Mouse (Mus musculus) liver, embryonic 11.5 days (tissue): Measurements from ENCODE around the gene Pcdh11x. TPM values are rescaled to one million over a fixed set of nuclear protein-coding genes. Genes with fewer than 3 reads are reported as not detected.
"Not testable (repeated sequence)": the region's sequence is repeated elsewhere in the genome, so short reads cannot be mapped to it uniquely, and the experiment has no call there.

ENCODE experiments used
- ATAC-seq: fragments of 200-750 bp; cut with Nextera tagmentation; replicated peaks from 2 replicates; pipeline ENCODE4 v1.8.0; 2017; ENCODE audit warnings: moderate number of reproducible peaks, mild to moderate bottlenecking, moderate TSS enrichment, moderate library complexity; ENCODE audit not compliant: low FRiP score
- DNase-seq: peaks from one replicate; pipeline ENCODE4 v3.0.0-alpha.2; 2017; ENCODE audit warnings: low spot score
- H3K27ac ChIP-seq: fragments of 300-500 bp; sonication (generic); 2 replicates; pipeline ENCODE4 v1.5.1; 2014; ENCODE audit warnings: mild to moderate bottlenecking, low read depth, low read length, control low read depth
- H3K27me3 ChIP-seq: fragments of 300-500 bp; sonication (generic); replicated peaks from 2 replicates; pipeline ENCODE4 v1.6.1; 2014; ENCODE audit warnings: low read length, mixed read lengths; ENCODE audit not compliant: control insufficient read depth, insufficient read depth
- H3K36me3 ChIP-seq: fragments of 300-500 bp; sonication (generic); 2 replicates; pipeline ENCODE4 v1.6.1; 2014; ENCODE audit warnings: mild to moderate bottlenecking, low read length, moderate library complexity, mixed read lengths; ENCODE audit not compliant: control insufficient read depth, insufficient read depth
- H3K4me1 ChIP-seq: fragments of 300-500 bp; sonication (generic); replicated peaks from 2 replicates; pipeline ENCODE4 v1.6.1; 2014; ENCODE audit warnings: low read length, mixed read lengths; ENCODE audit not compliant: control insufficient read depth, insufficient read depth
- H3K4me2 ChIP-seq: fragments of 300-500 bp; sonication (generic); 2 replicates; pipeline ENCODE4 v1.6.1; 2014; ENCODE audit warnings: mild to moderate bottlenecking, control low read depth, moderate library complexity
- H3K4me3 ChIP-seq: fragments of 300-500 bp; sonication (generic); 2 replicates; pipeline ENCODE4 v1.5.1; 2014; ENCODE audit warnings: low read depth, low read length, control low read depth
- H3K9ac ChIP-seq: fragments of 300-500 bp; sonication (generic); 2 replicates; pipeline ENCODE4 v1.6.1; 2014; ENCODE audit warnings: low read depth, low read length, control low read depth
- H3K9me3 ChIP-seq: fragments of 300-500 bp; sonication (generic); 2 replicates; pipeline ENCODE4 v1.6.1; 2016; ENCODE audit warnings: low read length, inconsistent platforms, mixed read lengths; ENCODE audit not compliant: control insufficient read depth
- WGBS: fragments of 180-500 bp; shearing (Covaris S2); extraction: QIAGEN DNeasy Blood & Tissue Kit; methylation state at CpG from one replicate; pipeline ENCODE4 v1.1.7; 2014; 5-methylcytosine and 5-hydroxymethylcytosine counted together
- polyA plus RNA-seq: library from polyadenylated mRNA; unstranded; fragments of >200 nt; fragmentation: Nextera tagmentation; extraction: Ambion mirVana; gene quantifications from 2 replicates; pipeline ENCODE4 v1.2.1, GENCODE M21; 2014

The Pcdh11x gene
- polyA plus RNA-seq, 1 experiment from 2014 or later: 1.6 TPM

DNA sequence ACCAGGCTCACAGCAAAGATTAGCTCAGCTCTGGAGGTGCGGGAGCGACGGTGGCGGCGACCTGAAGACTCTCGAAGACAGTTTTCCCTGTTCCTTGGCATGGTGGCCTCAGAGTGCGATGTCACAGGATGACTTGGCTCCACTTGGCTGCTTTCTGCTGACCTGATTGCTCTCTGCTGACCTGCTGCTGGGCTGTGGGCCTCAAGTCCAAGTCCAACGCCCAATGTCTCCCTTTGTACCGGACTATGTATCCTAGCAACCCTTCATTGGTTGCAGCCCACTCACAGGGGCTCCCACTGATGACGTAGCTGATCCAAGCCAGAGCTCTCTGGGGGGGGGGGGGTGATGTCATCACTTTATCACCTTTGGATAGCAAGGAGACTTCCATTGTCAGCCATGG, 22.9 kb downstream of the Pcdh11x start, which contains the start of gene H2afb3:
H2afb3 (minus strand) TSS at position 101 of the 400 bp plus-strand sequence.
- not testable (repeated sequence) for H3K4me3 ChIP-seq, H3K4me1 ChIP-seq, ATAC-seq, H3K4me2 ChIP-seq, DNase-seq, H3K27me3 ChIP-seq, H3K9me3 ChIP-seq, H3K9ac ChIP-seq, H3K36me3 ChIP-seq, H3K27ac ChIP-seq
- 85% methylated on average over 9 of the region's 10 CpGs for WGBS

- DNase-seq (no peak), ATAC-seq (no peak)
- Histone ChIP-seq H3K4me1 (no peaks in the 10 kb centered on the region), H3K4me3 (no peak overlapping the region), H3K4me2 (no peak overlapping the region), H3K9ac (no peak overlapping the region), H3K36me3 (no peaks in the 10 kb centered on the region), H3K27me3 (no peaks in the 10 kb centered on the region), H3K27ac (no peak overlapping the region), H3K9me3 (no peaks in the 10 kb centered on the region)
- 74% methylated on average over 1 of the region's 1 CpGs for WGBS
Observed at GRCm38 (mm10) chrX:120466225-120466624, 176.2 kb downstream of the Pcdh11x start.

DNA sequence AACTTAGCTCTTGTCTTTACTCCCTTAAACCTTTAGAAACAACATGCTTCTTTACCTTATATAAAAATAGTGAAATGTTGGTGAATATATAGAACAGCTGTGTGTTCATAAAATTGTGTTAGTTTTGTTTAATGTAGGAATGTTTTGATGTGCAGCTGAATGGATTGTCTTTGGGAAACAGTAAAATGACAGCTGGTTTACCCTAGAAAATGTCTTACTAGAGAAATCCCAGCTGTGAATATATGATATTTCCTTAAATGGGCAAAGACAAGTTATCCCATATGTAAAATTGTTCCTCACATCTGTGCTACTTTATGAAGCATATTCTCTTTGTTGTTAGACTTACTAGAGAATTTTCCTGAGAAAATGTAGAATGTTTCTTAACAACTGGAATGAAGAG, 196.4 kb downstream of the Pcdh11x start:
- Histone ChIP-seq H3K4me3 (no peak overlapping the region), H3K27me3 (no peaks in the 10 kb centered on the region), H3K36me3 (no peaks in the 10 kb centered on the region), H3K9me3 (no peaks in the 10 kb centered on the region), H3K4me1 (no peaks in the 10 kb centered on the region), H3K9ac (no peak overlapping the region), H3K27ac (no peak overlapping the region), H3K4me2 (no peak overlapping the region)
- no peak for ATAC-seq
- no peak for DNase-seq

DNA sequence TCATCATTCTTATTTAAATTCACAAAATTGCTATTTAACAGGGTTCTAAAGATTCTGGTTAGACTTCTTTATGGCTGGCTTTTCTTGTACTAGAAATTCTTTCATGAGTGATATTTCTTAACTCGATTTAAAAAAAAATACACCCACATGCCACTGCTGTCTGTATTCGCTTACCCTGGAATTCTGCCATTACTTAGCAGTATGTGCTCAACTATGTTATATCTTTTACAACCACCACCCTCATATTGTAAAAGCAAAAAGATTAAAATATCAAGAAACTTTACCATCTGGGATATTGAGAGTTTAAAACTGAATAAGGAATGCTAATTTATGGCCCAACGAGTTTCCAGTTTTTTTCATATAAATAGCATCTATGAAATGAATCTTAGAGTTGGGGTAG, 234.9 kb downstream of the Pcdh11x start:
- H3K9ac ChIP-seq: no peak overlapping the region
- WGBS: 79% methylated on average over 3 of the region's 3 CpGs
- no peaks in the 10 kb centered on the region for H3K36me3 ChIP-seq

DNA sequence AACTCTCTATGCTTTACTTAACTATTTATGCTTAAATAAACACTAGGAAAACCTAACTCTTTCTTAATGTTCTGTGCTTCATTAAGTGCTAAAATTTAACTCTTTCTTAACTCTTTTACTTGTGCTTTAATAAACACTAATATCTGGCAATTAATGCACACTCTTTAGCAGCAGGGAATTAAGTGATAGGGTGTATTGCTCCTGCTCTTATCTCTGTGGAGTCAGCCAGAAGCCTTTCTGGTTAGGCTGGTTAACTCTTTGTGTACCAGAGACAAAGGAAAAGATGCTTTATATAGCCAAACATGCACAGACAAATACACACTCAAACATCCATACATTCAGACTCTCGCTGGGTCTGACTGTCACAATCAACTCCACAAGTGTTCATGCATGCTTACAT, 309.2 kb downstream of the Pcdh11x start:
- H3K9me3 ChIP-seq: no peaks in the 10 kb centered on the region
- no peak overlapping the region for H3K9ac ChIP-seq
- no peaks in the 10 kb centered on the region for H3K27me3 ChIP-seq
- H3K4me3 ChIP-seq: no peak overlapping the region
- ATAC-seq (no peak), DNase-seq (no peak)
- no peaks in the 10 kb centered on the region for H3K4me1 ChIP-seq
- no peak overlapping the region for H3K4me2 ChIP-seq
- no peaks in the 10 kb centered on the region for H3K36me3 ChIP-seq
- H3K27ac ChIP-seq: no peak overlapping the region
- 63% methylated on average over 1 of the region's 1 CpGs for WGBS

More for the DNA sequence above, 234.9 kb downstream of the Pcdh11x start:
- no peak overlapping the region for H3K4me2 ChIP-seq
- ATAC-seq (no peak), DNase-seq (no peak)
- no peaks in the 10 kb centered on the region for H3K9me3 ChIP-seq
- H3K4me3 ChIP-seq: no peak overlapping the region
- no peaks in the 10 kb centered on the region for H3K27me3 ChIP-seq
- no peaks in the 10 kb centered on the region for H3K4me1 ChIP-seq
- H3K27ac ChIP-seq: no peak overlapping the region

- DNase-seq (no peak), ATAC-seq (no peak)
- no peaks in the 10 kb centered on the region for H3K27me3 ChIP-seq
- no peaks in the 10 kb centered on the region for H3K9me3 ChIP-seq
- 53% methylated on average over 4 of the region's 4 CpGs for WGBS
- H3K4me1 ChIP-seq: no peaks in the 10 kb centered on the region
- H3K36me3 ChIP-seq: no peaks in the 10 kb centered on the region
- no peak overlapping the region for H3K4me3 ChIP-seq
- H3K9ac ChIP-seq: no peak overlapping the region
- no peak overlapping the region for H3K4me2 ChIP-seq
- no peak overlapping the region for H3K27ac ChIP-seq
Observed at GRCm38 (mm10) chrX:120618460-120618859, 328.4 kb downstream of the Pcdh11x start.

DNA sequence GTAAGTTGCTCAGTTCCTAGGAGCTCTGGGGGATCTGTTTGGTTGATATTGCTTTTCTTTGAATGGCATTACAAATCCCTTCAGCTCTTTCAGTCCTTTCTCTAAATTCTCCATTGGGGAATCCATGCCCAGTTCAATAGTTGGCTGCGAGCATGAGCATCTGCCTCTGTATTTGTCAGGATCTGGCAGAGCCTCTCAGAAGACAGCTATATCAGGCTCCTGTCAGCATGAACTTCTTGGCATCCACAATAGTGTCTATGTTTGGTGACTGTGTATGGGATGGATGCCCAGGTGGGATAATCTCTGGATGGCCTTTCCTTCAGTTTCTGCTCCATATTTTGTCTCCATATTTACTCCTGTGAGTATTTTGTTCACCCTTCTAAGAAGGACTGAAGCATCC, 380.2 kb downstream of the Pcdh11x start:
- not testable (repeated sequence) for H3K4me1 ChIP-seq, H3K4me3 ChIP-seq, H3K27me3 ChIP-seq, H3K4me2 ChIP-seq, DNase-seq, H3K36me3 ChIP-seq, ATAC-seq, H3K27ac ChIP-seq, H3K9me3 ChIP-seq, H3K9ac ChIP-seq
- WGBS: 87% methylated on average over 1 of the region's 1 CpGs

DNA sequence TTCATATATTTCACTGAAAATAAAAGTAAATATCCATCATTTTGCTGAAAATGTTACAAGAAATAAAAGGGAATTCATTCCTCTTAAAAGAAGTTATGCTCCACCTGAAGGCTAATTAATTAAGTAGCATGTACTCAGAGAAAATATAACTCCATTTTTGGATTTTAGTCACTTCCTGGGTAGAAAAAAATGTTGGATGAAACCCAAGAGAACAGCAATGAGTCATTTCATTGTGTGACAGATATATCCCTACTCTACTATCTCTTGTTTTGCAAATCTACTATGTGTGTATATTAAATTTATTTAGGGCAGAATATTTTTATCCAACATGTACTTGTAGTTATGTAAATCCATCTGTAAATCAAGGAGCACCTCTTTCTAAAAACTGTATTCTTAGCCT, 444.1 kb downstream of the Pcdh11x start:
- ATAC-seq (no peak), DNase-seq (no peak)
- no peaks in the 10 kb centered on the region for H3K27me3 ChIP-seq
- no peak overlapping the region for H3K4me2 ChIP-seq
- no peak overlapping the region for H3K4me3 ChIP-seq
- H3K36me3 ChIP-seq: no peaks in the 10 kb centered on the region
- H3K27ac ChIP-seq: no peak overlapping the region
- no peaks in the 10 kb centered on the region for H3K9me3 ChIP-seq
- H3K4me1 ChIP-seq: no peaks in the 10 kb centered on the region
- H3K9ac ChIP-seq: no peak overlapping the region

DNA sequence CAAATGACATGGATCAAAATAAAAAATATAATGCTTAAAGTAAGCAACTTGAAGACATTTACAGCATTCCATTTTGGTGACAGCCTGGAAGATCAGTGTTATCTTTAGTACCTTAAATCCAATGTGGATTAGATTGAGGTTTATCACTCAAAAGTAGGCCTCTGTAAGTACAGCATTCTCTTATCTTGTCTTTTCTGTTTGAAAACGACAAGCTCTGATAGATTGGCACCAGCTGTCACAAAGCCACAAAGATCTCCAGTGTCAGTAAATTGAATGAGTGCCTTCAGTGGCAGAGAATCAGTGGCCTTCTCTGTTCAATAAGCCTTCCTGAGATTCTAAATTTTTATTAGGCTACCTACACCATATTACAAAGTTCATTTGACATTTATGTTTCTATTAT, 445.7 kb downstream of the Pcdh11x start:
- H3K27ac ChIP-seq: no peak overlapping the region
- H3K4me3 ChIP-seq: no peak overlapping the region
- no peaks in the 10 kb centered on the region for H3K36me3 ChIP-seq
- no peak for DNase-seq
- no peaks in the 10 kb centered on the region for H3K27me3 ChIP-seq
- H3K4me1 ChIP-seq: no peaks in the 10 kb centered on the region
- WGBS: 17% methylated on average over 1 of the region's 1 CpGs
- H3K4me2 ChIP-seq: no peak overlapping the region
- H3K9ac ChIP-seq: no peak overlapping the region
- no peaks in the 10 kb centered on the region for H3K9me3 ChIP-seq
- no peak for ATAC-seq
